Comparison of ENCODE assay signal across 8 mouse cellular contexts in genomic region chr5:134581146-134581545, GRCm38 (mm10). TPM values are rescaled to one million over a fixed set of nuclear protein-coding genes. Genes with fewer than 3 reads are reported as not detected.
A peak's percentile ranks its signal among the peaks of the same experiment; 100 is the strongest.
DNase-seq lines count a peak whose midpoint lies in the region; ATAC-seq and TF ChIP-seq lines count a peak whose summit lies in the region.

Rfc2 (plus strand) TSS chr5:134581366.

- H3K36me3 ChIP-seq in lung, postnatal 0 days (ENCODE audit: insufficient read depth, low read length), result no peaks in the 10 kb centered on the region

- H3K9me3 ChIP-seq in lung, postnatal 0 days (ENCODE audit: low read length), result no peaks in the 10 kb centered on the region

- H3K27ac ChIP-seq in lung, postnatal 0 days (ENCODE audit: low read length), result no peak within 1 kb of the TSS

- no peak for TF ChIP-seq CTCF in lung, postnatal 0 days (IDR thresholded peaks at IDR 0.05)

- whole genome bisulfite sequencing in lung, postnatal 0 days, result 79% methylated on average over 5 of the region's 5 CpGs

- ATAC-seq in lung, postnatal 0 days, result no peak
- no peak for ATAC-seq in erythroblast, adult 5-6 weeks (replicated peaks; ENCODE audit: low FRiP score, poor library complexity, severe bottlenecking)
- no peak for ATAC-seq in megakaryocyte progenitor cell, adult 5-6 weeks (replicated peaks; ENCODE audit: poor library complexity)

- TF ChIP-seq EP300 in lung, postnatal 0 days (IDR thresholded peaks at IDR 0.05), result no peak

- no peaks in the 10 kb centered on the region for H3K27me3 ChIP-seq in lung, postnatal 0 days (replicated peaks; ENCODE audit: insufficient read depth, low read length)

- H3K4me1 ChIP-seq in lung, postnatal 0 days (ENCODE audit: insufficient read depth, low read depth, low read length), result no peaks in the 10 kb centered on the region

- intact Hi-C loops in heart, postnatal 10 days (cut with DNase I), result loop anchor here (2.0 to 5.0 kb wide), 2 partner anchors 39 to 74 kb away; no protein-coding TSS in a partner anchor

- H3K9ac ChIP-seq in lung, postnatal 0 days (replicated peaks; ENCODE audit: low read depth), result no peak within 1 kb of the TSS

- DNase-seq in lung, postnatal 0 days (ENCODE audit: low spot score), result no peak
- no peak for DNase-seq in lung, postnatal 14 days
- DNase-seq in heart, postnatal 10 days, result no peak
- peak; percentile 54 to 73 for DNase-seq in kidney, postnatal 25 days
- DNase-seq in retina, embryonic 14.5 days (ENCODE audit: low spot score), result no peak
- no peak for DNase-seq in frontal cortex, postnatal 10 days (ENCODE audit: low spot score in 2 of 2)

- H3K4me3 ChIP-seq in lung, postnatal 0 days (ENCODE audit: low read depth, low read length), result no peak within 1 kb of the TSS

- H3K4me2 ChIP-seq in lung, postnatal 0 days (replicated peaks; ENCODE audit: low read depth, low read length), result no peak within 1 kb of the TSS

RNA-seq across cellular contexts. Expression of gene Rfc2, which starts in this region (rescaled TPM):
- 84.4 and 95.9 TPM in 2 replicates for polyA plus RNA-seq in lung, postnatal 0 days (2015; fragmentation: Nextera tagmentation; extraction: Ambion mirVana)
- total RNA-seq in erythroblast, adult 5-6 weeks (2015; ENCODE audit: low replicate concordance), result 26.7 and 51.0 TPM in 2 replicates
- total RNA-seq in erythroblast, adult 5-6 weeks (2017; ENCODE audit: low replicate concordance), result 14.7 and 23.7 TPM in 2 replicates
- total RNA-seq in heart, postnatal 10 days (2021), result 10 to 100 TPM; 37.6 to 39.8 TPM
- 230 and 236 TPM in 2 replicates for total RNA-seq in megakaryocyte progenitor cell, adult 5-6 weeks (2015)
- total RNA-seq in megakaryocyte progenitor cell, adult 5-6 weeks (2017), result 145 and 166 TPM in 2 replicates

Comparison
In these comparisons a context has a peak if more than half of its experiments do, and no peak if none do; other contexts are left out.
1. DNase-seq: peak in kidney, postnatal 25 days (2 of 2); none in lung, postnatal 0 days (single experiment), lung, postnatal 14 days (single experiment), heart, postnatal 10 days (0 of 2), retina, embryonic 14.5 days (single experiment) and frontal cortex, postnatal 10 days (0 of 2).